Mouse (Mus musculus) embryonic facial prominence, embryonic 11.5 days (tissue): Measurements from ENCODE around the gene Duox1. TPM values are rescaled to one million over a fixed set of nuclear protein-coding genes. Genes with fewer than 3 reads are reported as not detected.

Experiments used
- ATAC-seq: fragments of 200-750 bp; cut with Nextera tagmentation; replicated peaks from 2 replicates; pipeline ENCODE4 v1.8.0; 2017; ENCODE audit warnings: low read depth; ENCODE audit not compliant: insufficient number of reproducible peaks, low FRiP score, low TSS enrichment
- DNase-seq: peaks from one replicate; pipeline ENCODE4 v3.0.0-alpha.2; 2015; ENCODE audit warnings: low spot score
- H3K27ac ChIP-seq: fragments of 300-500 bp; sonication (generic); replicated peaks from 2 replicates; pipeline ENCODE4 v1.5.1; 2014; ENCODE audit warnings: mild to moderate bottlenecking, low read depth, low read length, control low read depth
- H3K27me3 ChIP-seq: fragments of 300-500 bp; sonication (generic); 2 replicates; pipeline ENCODE4 v1.6.1; 2014; ENCODE audit warnings: mild to moderate bottlenecking, low read length, moderate library complexity, mixed read lengths; ENCODE audit not compliant: control insufficient read depth, insufficient read depth
- H3K36me3 ChIP-seq: fragments of 300-500 bp; sonication (generic); replicated peaks from 2 replicates; pipeline ENCODE4 v1.6.1; 2014; ENCODE audit warnings: low read depth, mild to moderate bottlenecking, low read length, moderate library complexity, mixed read lengths; ENCODE audit not compliant: control insufficient read depth, insufficient read depth
- H3K4me1 ChIP-seq: fragments of 300-500 bp; sonication (generic); 2 replicates; pipeline ENCODE4 v1.6.1; 2014; ENCODE audit warnings: low read length, mixed read lengths; ENCODE audit not compliant: control insufficient read depth, insufficient read depth
- H3K4me2 ChIP-seq: fragments of 300-500 bp; sonication (generic); 2 replicates; pipeline ENCODE4 v1.6.1; 2014; ENCODE audit warnings: low read depth, mild to moderate bottlenecking, control low read depth, low read length, moderate library complexity
- H3K4me3 ChIP-seq: fragments of 300-500 bp; sonication (generic); 2 replicates; pipeline ENCODE4 v1.5.1; 2014; ENCODE audit warnings: low read depth, low read length, control low read depth
- H3K9ac ChIP-seq: fragments of 300-500 bp; sonication (generic); replicated peaks from 2 replicates; pipeline ENCODE4 v1.6.1; 2014; ENCODE audit warnings: mild to moderate bottlenecking, control low read depth, low read length
- H3K9me3 ChIP-seq: fragments of 300-500 bp; sonication (generic); replicated peaks from 2 replicates; pipeline ENCODE4 v1.6.1; 2016; ENCODE audit warnings: mild to moderate bottlenecking, low read length, inconsistent platforms, mixed read lengths; ENCODE audit not compliant: control insufficient read depth
- WGBS: fragments of 180-500 bp; shearing (Covaris S2); extraction: QIAGEN DNeasy Blood & Tissue Kit; methylation state at CpG from one replicate; pipeline ENCODE4 v1.1.7; 2014; 5-methylcytosine and 5-hydroxymethylcytosine counted together
- polyA plus RNA-seq: library from polyadenylated mRNA; unstranded; fragments of >200 nt; fragmentation: Nextera tagmentation; extraction: Ambion mirVana; gene quantifications from 2 replicates; pipeline ENCODE4 v1.2.1, GENCODE M21; 2014

Duox1 gene
- polyA plus RNA-seq, 1 experiment from 2014 or later, result 0.06 TPM

- Histone ChIP-seq H3K4me3 (peak within 1 kb of the TSS; percentile 17; the same call in 1 of the 2 replicates), H3K36me3 (no peaks in the 10 kb centered on the region), H3K4me2 (peak within 1 kb of the TSS; percentile 37), H3K9me3 (no peaks in the 10 kb centered on the region), H3K9ac (no peak within 1 kb of the TSS; the same call in 1 of the 2 replicates), H3K27ac (no peak within 1 kb of the TSS), H3K4me1 (peaks cover 4% of the 10 kb centered on the region; the same call in 1 of the 2 replicates), H3K27me3 (peaks cover 73% of the 10 kb centered on the region)
- ATAC-seq (no peak), DNase-seq (peak; percentile 5)
- 3% methylated on average over 13 of the region's 13 CpGs for WGBS
Observed at GRCm38 (mm10) chr2:122298096-122298499, 17.4 kb upstream of the Duox1 start, which contains the start of gene Duox2. Duox2 (minus strand) TSS chr2:122298449.

GRCm38 (mm10) chr2:122298596-122299490 lies 16.6 kb upstream of the Duox1 start, which contains the start of gene Duoxa2:
Duoxa2 (plus strand) TSS chr2:122298900.
- WGBS, result under 1% methylated on average over 43 of the region's 43 CpGs
- Histone ChIP-seq H3K27ac (no peak within 1 kb of the TSS), H3K4me2 (peak within 1 kb of the TSS; percentile 37), H3K4me1 (peaks cover 4% of the 10 kb centered on the region; the same call in 1 of the 2 replicates), H3K36me3 (no peaks in the 10 kb centered on the region), H3K4me3 (peak within 1 kb of the TSS; percentile 17; the same call in 1 of the 2 replicates), H3K9me3 (no peaks in the 10 kb centered on the region), H3K9ac (no peak within 1 kb of the TSS; the same call in 1 of the 2 replicates), H3K27me3 (peaks cover 75% of the 10 kb centered on the region)
- ATAC-seq (no peak), DNase-seq (peak; percentile 43)

- Histone ChIP-seq H3K9me3 (no peaks in the 10 kb centered on the region), H3K9ac (no peak overlapping the region), H3K27me3 (peaks cover 71% of the 10 kb centered on the region), H3K36me3 (no peaks in the 10 kb centered on the region), H3K4me1 (peaks cover 4% of the 10 kb centered on the region; the same call in 1 of the 2 replicates), H3K4me3 (no peak overlapping the region), H3K4me2 (no peak overlapping the region), H3K27ac (no peak overlapping the region)
- DNase-seq (no peak), ATAC-seq (no peak)
- 9% methylated on average over 14 of the region's 14 CpGs for WGBS
Observed at GRCm38 (mm10) chr2:122299911-122300655, 15.4 kb upstream of the Duox1 start.

- no peak overlapping the region for H3K9ac ChIP-seq
- H3K27me3 ChIP-seq, result peaks cover 70% of the 10 kb centered on the region
- no peak overlapping the region for H3K4me2 ChIP-seq
- H3K4me3 ChIP-seq, result no peak overlapping the region
- peaks cover 4% of the 10 kb centered on the region; the same call in 1 of the 2 replicates for H3K4me1 ChIP-seq
- no peak overlapping the region for H3K27ac ChIP-seq
- H3K9me3 ChIP-seq, result no peaks in the 10 kb centered on the region
- WGBS, result 6% methylated on average over 14 of the region's 14 CpGs
- ATAC-seq (no peak), DNase-seq (no peak)
- no peaks in the 10 kb centered on the region for H3K36me3 ChIP-seq
Observed at GRCm38 (mm10) chr2:122300656-122301020, 14.8 kb upstream of the Duox1 start.

- no peak overlapping the region for H3K27ac ChIP-seq
- peak overlapping the region; percentile 26 for H3K4me3 ChIP-seq
- ATAC-seq, result no peak; the same call in 1 of the 2 replicates
- no peaks in the 10 kb centered on the region for H3K9me3 ChIP-seq
- H3K36me3 ChIP-seq, result no peaks in the 10 kb centered on the region
- under 1% methylated on average over 48 of the region's 48 CpGs for WGBS
- peaks cover 67% of the 10 kb centered on the region for H3K27me3 ChIP-seq
- DNase-seq, result peak; percentile 21
- peak overlapping the region; percentile 32 for H3K4me2 ChIP-seq
- no peak overlapping the region for H3K9ac ChIP-seq
- peaks cover 4% of the 10 kb centered on the region; the same call in 1 of the 2 replicates for H3K4me1 ChIP-seq
Observed at GRCm38 (mm10) chr2:122301081-122301920, 14.2 kb upstream of the Duox1 start.

GRCm38 (mm10) chr2:122301921-122302573 lies 13.4 kb upstream of the Duox1 start:
- Histone ChIP-seq H3K9me3 (no peaks in the 10 kb centered on the region), H3K4me3 (peak overlapping the region; percentile 26), H3K27ac (no peak overlapping the region), H3K4me1 (peaks cover 4% of the 10 kb centered on the region; the same call in 1 of the 2 replicates), H3K4me2 (peak overlapping the region; percentile 32), H3K36me3 (no peaks in the 10 kb centered on the region), H3K9ac (no peak overlapping the region), H3K27me3 (peaks cover 62% of the 10 kb centered on the region)
- no peak for ATAC-seq
- WGBS, result 9% methylated on average over 23 of the region's 23 CpGs
- DNase-seq, result no peak
